Mouse (Mus musculus): ENCODE data around the gene Lrtm1. TPM values are rescaled to one million over a fixed set of nuclear protein-coding genes. Genes with fewer than 3 reads are reported as not detected.

Gene Lrtm1
- polyA plus RNA-seq, 1 experiment from 2014 or later, result 0.26 TPM

DNA sequence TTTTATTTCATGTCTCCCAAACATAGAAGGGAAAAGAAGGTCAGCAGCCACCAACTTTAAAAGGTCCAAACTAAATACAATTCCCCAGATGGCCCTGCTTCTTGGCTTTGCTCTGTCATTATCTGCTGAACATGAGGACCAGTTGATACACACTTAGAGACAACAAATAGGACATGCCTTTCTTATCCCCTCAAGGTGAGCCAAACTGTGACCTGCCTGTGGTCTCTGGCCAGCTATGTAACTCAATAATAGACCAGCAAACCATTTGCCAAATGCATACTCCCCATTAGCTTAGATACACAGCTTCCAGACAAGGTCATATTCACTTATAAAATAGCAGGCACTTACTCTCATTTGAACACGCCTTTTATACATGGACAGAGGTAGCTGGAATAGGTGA is 23.5 kb downstream of the Lrtm1 start:
- ATAC-seq (ENCODE audit: low FRiP score), result no peak
- Histone ChIP-seq H3K36me3 (replicated peaks) (no peaks in the 10 kb centered on the region), H3K9ac (no peak overlapping the region), H3K27ac (no peak overlapping the region), H3K4me2 (no peak overlapping the region), H3K27me3 (peaks cover 54% of the 10 kb centered on the region), H3K4me1 (peaks cover 2% of the 10 kb centered on the region; the same call in 1 of the 2 replicates), H3K4me3 (replicated peaks) (no peak overlapping the region), H3K9me3 (no peaks in the 10 kb centered on the region)
- 88% methylated on average over 1 of the region's 1 CpGs for WGBS

DNA sequence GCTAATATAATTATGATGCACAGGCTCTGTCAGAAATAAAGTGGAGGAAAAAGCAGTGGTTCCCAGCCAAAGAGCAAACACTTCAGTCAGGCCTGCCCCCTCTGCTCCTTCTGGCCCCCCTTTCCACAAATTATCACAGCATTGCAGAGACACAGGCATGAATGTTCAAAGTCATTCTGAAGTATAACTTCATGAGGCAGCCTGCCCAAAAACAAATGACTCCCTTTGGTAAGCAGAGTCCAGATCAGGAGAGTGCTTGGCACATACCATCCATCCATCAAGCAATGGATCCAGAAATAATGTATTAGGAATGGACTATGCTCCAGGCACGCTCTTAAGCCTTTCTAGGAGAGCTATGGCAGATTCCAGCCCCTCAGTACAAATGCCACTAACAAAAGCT is 24.3 kb downstream of the Lrtm1 start:
- Histone ChIP-seq H3K27ac (no peak overlapping the region), H3K27me3 (peaks cover 47% of the 10 kb centered on the region), H3K9me3 (no peaks in the 10 kb centered on the region), H3K9ac (no peak overlapping the region), H3K36me3 (replicated peaks) (no peaks in the 10 kb centered on the region), H3K4me1 (peaks cover 2% of the 10 kb centered on the region; the same call in 1 of the 2 replicates), H3K4me2 (no peak overlapping the region), H3K4me3 (replicated peaks) (no peak overlapping the region)
- ATAC-seq (ENCODE audit: low FRiP score), result no peak
- 62% methylated on average over 1 of the region's 1 CpGs for WGBS

DNA sequence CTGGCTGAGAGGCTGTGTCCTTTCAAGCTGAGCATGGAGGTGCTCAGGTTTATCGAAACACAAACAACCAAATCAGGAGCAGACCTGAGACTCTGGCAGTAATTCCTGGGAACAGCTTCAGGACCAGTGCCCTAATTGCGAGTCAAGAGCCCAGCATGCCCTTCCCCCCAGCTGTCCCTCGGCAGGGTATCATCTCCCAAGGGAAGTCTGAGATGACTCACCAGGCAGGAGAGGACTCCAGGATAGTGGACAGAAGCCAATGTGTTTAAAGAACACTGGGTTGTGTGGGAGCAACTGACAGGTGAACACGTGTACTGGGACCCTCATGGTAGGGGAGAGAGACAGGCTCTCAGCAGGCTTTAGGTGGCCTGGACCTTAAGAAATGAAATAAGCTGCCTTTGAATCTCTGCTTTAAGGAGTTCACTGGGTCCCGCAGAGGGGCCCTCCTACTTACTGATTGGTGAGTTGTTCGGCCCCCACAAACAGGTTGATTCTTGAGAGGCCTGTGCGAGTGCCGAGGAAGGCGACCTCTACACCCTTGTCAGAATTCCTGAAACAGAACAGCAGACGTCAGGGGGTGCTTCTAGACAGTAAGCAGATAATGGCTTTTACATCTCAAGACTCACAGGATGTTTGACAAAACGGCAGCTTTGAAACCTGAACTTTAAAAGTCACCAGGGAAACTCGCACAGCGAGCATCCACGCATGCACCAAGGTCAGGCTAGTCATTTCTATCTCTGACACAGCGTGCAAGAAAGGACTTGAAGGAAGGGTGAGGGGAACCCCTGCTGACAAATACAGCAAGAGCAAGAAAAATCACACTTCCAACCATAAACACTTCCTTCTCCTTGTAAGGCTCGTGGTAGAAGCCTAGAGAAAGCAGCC is 34.2 kb downstream of the Lrtm1 start:
- Histone ChIP-seq H3K36me3 (replicated peaks) (no peaks in the 10 kb centered on the region), H3K9ac (no peak overlapping the region), H3K4me2 (no peak overlapping the region), H3K27ac (no peak overlapping the region), H3K27me3 (no peaks in the 10 kb centered on the region), H3K4me3 (replicated peaks) (no peak overlapping the region), H3K9me3 (no peaks in the 10 kb centered on the region), H3K4me1 (no peaks in the 10 kb centered on the region)
- WGBS, result 76% methylated on average over 16 of the region's 16 CpGs
- ATAC-seq (ENCODE audit: low FRiP score), result no peak

DNA sequence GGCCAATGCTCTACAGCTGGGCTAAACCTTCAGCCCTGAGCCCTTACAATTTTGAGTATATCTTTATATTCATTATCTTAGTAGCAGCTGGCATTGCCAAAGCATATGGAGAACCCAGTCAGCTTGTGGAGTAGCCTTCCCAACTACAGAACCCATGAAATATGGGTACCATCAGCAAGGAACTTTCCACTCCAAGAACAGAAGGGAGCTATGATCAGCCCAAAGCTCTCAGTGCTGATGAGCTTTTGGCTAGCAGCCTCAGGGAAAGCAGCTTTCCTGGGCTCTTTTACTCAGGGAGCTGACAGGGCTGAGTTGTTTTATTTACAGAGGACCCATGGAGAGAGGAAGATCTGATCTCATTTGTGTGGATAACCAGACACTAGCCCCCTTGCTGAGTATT is 42.7 kb downstream of the Lrtm1 start:
- Histone ChIP-seq H3K4me1 (no peaks in the 10 kb centered on the region), H3K9ac (no peak overlapping the region), H3K4me3 (replicated peaks) (no peak overlapping the region), H3K36me3 (replicated peaks) (no peaks in the 10 kb centered on the region), H3K9me3 (no peaks in the 10 kb centered on the region), H3K27me3 (no peaks in the 10 kb centered on the region), H3K4me2 (no peak overlapping the region), H3K27ac (no peak overlapping the region)
- no peak for ATAC-seq (ENCODE audit: low FRiP score)

DNA sequence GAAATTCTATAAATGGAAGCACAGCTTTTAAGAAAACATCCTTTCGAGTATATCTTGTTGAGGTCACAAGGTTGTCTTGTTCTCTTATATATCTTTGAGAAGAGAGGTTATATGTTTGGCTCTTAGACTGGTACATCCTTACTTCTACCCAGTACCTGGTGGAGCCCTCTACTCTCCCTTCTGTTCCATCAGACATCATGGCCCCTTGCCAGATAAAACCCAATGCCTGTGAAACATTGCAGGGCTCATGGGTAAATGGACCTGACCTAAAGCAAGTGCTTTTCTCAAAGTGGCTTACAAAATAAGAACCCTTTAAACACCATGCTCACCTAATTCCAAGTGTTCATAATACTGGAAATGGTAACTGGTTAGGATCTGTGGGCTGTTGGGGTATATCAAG is 43.5 kb downstream of the Lrtm1 start:
- no peak overlapping the region for H3K9ac ChIP-seq
- no peak overlapping the region for H3K27ac ChIP-seq
- H3K9me3 ChIP-seq, result no peaks in the 10 kb centered on the region
- 91% methylated on average over 1 of the region's 1 CpGs for WGBS
- H3K36me3 ChIP-seq (replicated peaks), result no peaks in the 10 kb centered on the region
- ATAC-seq (ENCODE audit: low FRiP score), result no peak
- H3K4me1 ChIP-seq, result no peaks in the 10 kb centered on the region
- no peak overlapping the region for H3K4me3 ChIP-seq (replicated peaks)
- H3K27me3 ChIP-seq, result no peaks in the 10 kb centered on the region
- no peak overlapping the region for H3K4me2 ChIP-seq

DNA sequence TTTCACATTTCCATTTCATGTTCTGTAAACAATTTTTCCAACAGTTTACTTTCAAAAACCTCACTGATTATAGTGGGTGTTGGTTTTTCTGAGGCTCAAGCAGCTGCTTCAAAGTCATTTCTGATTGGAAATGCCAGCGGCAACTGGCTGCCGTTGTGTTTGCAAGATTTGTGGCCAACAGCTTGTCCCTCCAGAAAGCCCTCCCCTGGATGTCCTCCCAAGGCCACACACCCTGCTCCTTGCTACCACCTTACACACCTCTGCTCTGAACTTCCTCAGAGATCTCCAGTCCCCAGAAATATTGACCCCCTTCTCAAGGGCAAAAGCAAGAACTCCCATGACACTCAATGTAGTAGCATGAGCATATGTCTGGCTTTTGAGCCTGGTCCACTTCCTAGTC is 44.7 kb downstream of the Lrtm1 start:
- Histone ChIP-seq H3K27me3 (no peaks in the 10 kb centered on the region), H3K36me3 (replicated peaks) (no peaks in the 10 kb centered on the region), H3K27ac (no peak overlapping the region), H3K4me1 (no peaks in the 10 kb centered on the region), H3K4me3 (replicated peaks) (no peak overlapping the region), H3K9ac (no peak overlapping the region), H3K9me3 (no peaks in the 10 kb centered on the region), H3K4me2 (no peak overlapping the region)
- WGBS, result 91% methylated on average over 2 of the region's 2 CpGs
- ATAC-seq (ENCODE audit: low FRiP score), result no peak

DNA sequence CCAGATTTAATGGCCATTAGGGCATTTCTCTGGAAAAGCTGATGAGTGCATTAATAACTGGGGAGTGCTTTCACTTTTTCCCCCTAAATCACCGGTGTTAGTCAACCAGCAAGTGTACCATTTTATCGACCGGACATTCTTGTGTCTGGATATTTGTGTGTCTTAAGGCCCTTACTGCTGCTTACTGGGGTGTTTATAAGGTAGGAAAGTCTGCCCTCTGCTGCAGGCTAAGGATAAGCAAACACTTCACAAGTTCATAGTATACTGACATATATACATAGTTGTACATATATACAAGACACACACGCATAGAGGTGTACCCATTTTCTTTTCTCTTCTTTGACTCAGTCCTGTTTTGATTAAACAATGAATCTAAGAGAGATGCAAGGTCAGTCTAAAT is 55.7 kb downstream of the Lrtm1 start:
- H3K9me3 ChIP-seq, result no peaks in the 10 kb centered on the region
- no peaks in the 10 kb centered on the region for H3K36me3 ChIP-seq (replicated peaks)
- no peaks in the 10 kb centered on the region for H3K27me3 ChIP-seq
- no peak for ATAC-seq (ENCODE audit: low FRiP score)
- no peaks in the 10 kb centered on the region for H3K4me1 ChIP-seq
- H3K4me3 ChIP-seq (replicated peaks), result no peak overlapping the region
- no peak overlapping the region for H3K4me2 ChIP-seq
- no peak overlapping the region for H3K9ac ChIP-seq
- WGBS, result 87% methylated on average over 4 of the region's 4 CpGs
- H3K27ac ChIP-seq, result no peak overlapping the region

DNA sequence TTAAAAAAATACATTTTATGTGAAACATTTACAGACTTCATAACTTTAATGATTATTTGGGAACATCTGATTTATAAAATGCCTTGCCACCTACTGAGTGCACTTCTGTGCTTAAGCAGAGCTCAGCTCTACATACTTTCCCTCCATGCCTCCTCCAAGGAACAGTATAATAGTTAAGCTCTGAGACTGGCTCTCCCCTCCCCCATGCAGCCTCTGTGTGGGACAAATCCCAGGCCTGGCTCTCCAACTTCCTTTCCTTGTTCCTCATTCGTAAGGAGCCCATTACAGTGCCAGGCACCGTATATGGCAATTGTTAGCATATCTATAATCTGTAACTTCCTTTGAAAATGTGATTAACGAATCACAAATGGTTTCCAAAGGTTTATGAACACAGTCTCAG is 59.4 kb downstream of the Lrtm1 start:
- no peak overlapping the region for H3K4me2 ChIP-seq
- no peaks in the 10 kb centered on the region for H3K4me1 ChIP-seq
- no peak overlapping the region for H3K4me3 ChIP-seq (replicated peaks)
- no peaks in the 10 kb centered on the region for H3K36me3 ChIP-seq (replicated peaks)
- H3K9ac ChIP-seq, result no peak overlapping the region
- no peak for ATAC-seq (ENCODE audit: low FRiP score)
- no peaks in the 10 kb centered on the region for H3K9me3 ChIP-seq
- H3K27ac ChIP-seq, result no peak overlapping the region
- H3K27me3 ChIP-seq, result no peaks in the 10 kb centered on the region
- 50% methylated on average over 3 of the region's 3 CpGs for WGBS

DNA sequence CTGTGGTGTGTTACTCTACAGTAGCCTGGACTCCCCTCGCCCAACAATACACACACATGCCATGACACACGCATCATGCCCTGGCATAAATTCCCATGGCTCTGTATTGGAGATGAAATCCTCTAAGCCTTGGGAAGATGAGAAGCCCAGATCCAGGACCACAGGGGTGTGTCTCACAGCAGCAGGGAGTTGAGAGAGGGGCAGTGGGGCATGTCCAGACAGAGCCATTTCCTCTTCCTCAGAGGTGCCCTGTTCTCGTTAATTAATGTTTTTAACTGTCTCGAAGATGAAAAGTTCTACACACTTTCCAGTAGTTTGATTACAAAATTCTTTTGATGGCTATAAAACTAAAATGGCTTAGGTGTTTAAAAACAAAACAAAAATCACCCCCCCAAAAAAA is 62.2 kb downstream of the Lrtm1 start:
- no peaks in the 10 kb centered on the region for H3K4me1 ChIP-seq
- H3K27me3 ChIP-seq, result no peaks in the 10 kb centered on the region
- H3K4me3 ChIP-seq (replicated peaks), result no peak overlapping the region
- no peak overlapping the region for H3K27ac ChIP-seq
- H3K36me3 ChIP-seq (replicated peaks), result no peaks in the 10 kb centered on the region
- 83% methylated on average over 4 of the region's 4 CpGs for WGBS
- no peak overlapping the region for H3K9ac ChIP-seq
- ATAC-seq (ENCODE audit: low FRiP score), result no peak
- H3K9me3 ChIP-seq, result no peaks in the 10 kb centered on the region
- no peak overlapping the region for H3K4me2 ChIP-seq

DNA sequence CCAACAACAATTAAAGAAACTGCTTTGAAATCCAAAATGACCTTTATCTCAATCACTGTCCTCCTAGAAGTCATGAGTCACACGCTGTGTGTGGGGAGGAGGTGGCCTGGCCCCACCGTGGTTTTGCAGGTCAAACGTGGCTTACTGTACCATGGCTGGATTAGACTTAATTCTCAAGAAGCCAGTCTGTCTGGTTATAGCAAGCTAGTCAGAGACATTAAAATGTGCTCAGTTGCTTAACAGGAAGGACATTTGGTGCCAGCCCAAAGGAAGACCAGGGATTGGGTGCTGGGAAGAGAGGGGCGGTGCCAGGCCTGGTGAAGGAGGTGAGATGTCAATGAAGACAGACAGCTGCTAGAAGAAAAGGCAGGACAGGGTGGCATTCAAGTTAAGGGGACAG is 62.6 kb downstream of the Lrtm1 start:
- no peak overlapping the region for H3K27ac ChIP-seq
- ATAC-seq (ENCODE audit: low FRiP score), result no peak
- H3K9ac ChIP-seq, result no peak overlapping the region
- no peaks in the 10 kb centered on the region for H3K27me3 ChIP-seq
- no peaks in the 10 kb centered on the region for H3K36me3 ChIP-seq (replicated peaks)
- 86% methylated on average over 4 of the region's 4 CpGs for WGBS
- no peak overlapping the region for H3K4me2 ChIP-seq
- no peaks in the 10 kb centered on the region for H3K9me3 ChIP-seq
- H3K4me1 ChIP-seq, result no peaks in the 10 kb centered on the region
- H3K4me3 ChIP-seq (replicated peaks), result no peak overlapping the region

DNA sequence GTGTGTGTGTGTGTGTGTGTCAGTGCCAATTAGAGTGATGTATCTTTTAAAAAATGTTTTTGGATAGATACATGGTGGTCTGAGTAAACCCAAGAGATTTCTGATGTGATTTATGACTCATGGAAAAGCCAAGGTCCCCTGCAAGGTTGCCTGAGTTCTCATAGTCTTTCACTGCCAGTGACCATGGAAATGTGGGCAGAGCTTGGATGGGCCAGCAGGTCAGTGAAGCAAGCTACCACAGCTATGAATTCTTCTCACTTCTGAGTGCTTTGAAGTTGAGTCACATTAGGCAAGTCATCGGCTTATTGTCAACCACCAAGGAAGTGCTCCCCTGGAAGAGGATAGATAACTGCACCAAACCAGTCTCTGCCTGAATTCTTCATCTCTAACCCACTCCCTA is 64.2 kb downstream of the Lrtm1 start:
- Histone ChIP-seq H3K27ac (no peak overlapping the region), H3K9me3 (no peaks in the 10 kb centered on the region), H3K4me3 (replicated peaks) (no peak overlapping the region), H3K27me3 (0 out of 2 replicates have a peak, but pooled peaks cover under 1% of the 10 kb centered on the region), H3K36me3 (replicated peaks) (no peaks in the 10 kb centered on the region), H3K9ac (no peak overlapping the region), H3K4me1 (peaks cover 3% of the 10 kb centered on the region; the same call in 1 of the 2 replicates), H3K4me2 (no peak overlapping the region)
- no peak for ATAC-seq (ENCODE audit: low FRiP score)
- WGBS, result 94% methylated on average over 1 of the region's 1 CpGs

All from forebrain, embryonic 12.5 days (tissue).